Mouse (Mus musculus) G1E-ER4 (cell line): ENCODE measurements at regions not wholly inside any gene's neighbourhood (a gene's known extent, or its start where the extent isn't known, plus 50 kb on each side); places are given as distances from the start of the nearest gene placed in this dataset.

ENCODE experiments used
- GATA1 ChIP-seq: IDR thresholded peaks from one replicate; pipeline ENCODE4 v1.8.0; 2012; ENCODE audit warnings: low read length, inconsistent platforms

GRCm38 (mm10) chr8:10891906-10892305 is 116.4 kb downstream of the Irs2 start:
- TF ChIP-seq GATA1, result no peak

GRCm38 (mm10) chr8:10891440-10891839 is 116.8 kb downstream of the Irs2 start:
- no peak for TF ChIP-seq GATA1

DNA sequence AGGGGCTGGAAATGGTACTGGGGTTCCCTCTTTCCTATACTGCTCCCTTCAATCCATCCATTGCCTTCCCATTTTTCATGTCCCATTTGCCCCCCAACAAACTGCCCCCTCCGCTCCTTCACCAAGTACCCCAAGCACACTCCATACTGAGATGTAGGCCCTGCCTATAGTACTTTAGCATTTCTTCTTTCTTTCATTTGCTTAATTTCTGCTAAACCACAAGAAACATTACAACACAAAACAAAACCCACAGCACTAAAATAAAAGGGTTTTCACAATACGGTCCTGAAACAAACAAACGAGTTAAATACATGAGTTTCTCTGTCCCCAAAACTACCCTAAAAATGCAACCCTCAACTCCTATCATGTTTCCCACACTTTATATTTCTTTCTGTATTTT is 122.8 kb downstream of the Irs2 start:
- no peak for TF ChIP-seq GATA1

DNA sequence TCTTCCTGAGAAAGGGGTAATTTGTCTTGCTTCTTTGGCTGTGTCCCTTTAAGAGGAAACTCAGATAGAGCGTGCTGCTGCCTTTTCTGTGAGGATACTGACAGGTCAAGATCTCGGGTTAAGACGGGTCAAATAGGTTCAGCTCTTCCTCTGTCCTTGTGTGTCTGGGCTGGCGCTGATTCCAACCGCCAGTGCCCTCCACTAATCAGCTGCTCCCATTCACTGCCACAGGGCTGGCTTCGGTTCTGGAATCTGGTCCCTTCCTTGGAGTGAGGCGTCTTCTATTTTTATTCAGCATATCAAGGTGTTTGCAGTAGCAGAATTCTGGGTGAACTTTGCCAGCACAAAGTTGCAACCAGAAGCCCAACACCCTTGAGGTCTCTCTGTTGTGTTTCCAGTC is 124.8 kb downstream of the Irs2 start:
- TF ChIP-seq GATA1, result no peak

GRCm38 (mm10) chr8:10882381-10882780 is 125.9 kb downstream of the Irs2 start:
- no peak for TF ChIP-seq GATA1

- TF ChIP-seq GATA1, result no peak
These were observed 128.4 kb downstream of the Irs2 start for GRCm38 (mm10) chr8:10879883-10880282.

DNA sequence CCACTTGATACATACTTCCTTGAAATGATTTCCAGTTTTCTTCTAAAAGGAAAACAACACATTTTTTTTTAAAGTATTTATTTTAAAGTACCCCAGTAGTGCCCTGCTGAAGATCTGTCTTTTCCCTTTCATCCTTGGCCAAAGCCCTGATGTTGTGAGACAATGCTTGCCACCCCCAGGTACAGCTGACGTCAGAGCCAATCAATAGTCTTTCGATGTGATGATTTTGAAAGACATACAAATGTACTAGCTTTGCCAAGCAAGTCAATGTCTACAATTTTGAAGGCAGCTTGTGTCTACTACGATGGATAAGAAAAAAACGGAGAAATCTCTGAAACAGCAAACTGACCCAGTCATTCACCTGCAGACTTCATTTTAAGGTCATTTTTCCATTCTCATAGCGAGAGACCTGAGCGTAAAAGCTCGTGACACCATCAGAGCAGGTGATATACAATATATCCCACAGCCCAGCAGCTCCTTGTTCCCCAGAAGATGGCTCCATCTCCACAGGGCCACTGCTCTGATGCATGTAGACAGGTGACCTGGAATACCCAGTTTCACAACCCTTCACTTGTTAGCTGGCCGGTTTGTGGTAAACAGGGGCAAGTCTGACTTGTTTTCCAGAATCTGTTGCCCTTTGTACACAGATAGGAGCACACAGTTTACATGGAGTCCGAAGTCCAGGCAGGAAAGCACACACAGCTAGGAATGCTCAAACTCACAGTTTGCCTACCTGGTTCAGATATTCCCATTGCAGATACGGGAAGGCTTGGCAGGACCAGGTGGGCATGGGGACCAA is 129.0 kb downstream of the Irs2 start:
- no peak for TF ChIP-seq GATA1

DNA sequence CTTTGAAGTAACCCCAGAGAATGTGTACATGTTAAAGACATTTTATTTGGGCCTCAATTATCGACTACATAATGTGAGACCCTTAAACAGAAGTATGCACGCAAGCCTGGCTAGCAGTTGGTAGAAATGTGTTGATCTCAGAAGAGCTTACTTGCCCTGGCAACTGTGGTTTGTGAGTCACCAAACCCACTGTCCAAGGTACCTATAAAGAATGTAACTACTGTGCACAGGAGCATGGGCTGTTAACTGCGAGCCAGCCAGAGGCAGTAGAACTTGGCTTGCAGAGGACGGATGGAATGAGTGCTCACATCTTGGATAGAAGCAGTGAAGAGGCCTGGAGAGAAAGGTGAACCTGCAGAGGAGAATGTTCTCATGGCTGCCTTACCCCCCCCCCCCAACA is 129.9 kb downstream of the Irs2 start:
- no peak for TF ChIP-seq GATA1

- TF ChIP-seq GATA1, result no peak
These were observed 133.1 kb downstream of the Irs2 start for GRCm38 (mm10) chr8:10875170-10875569.

DNA sequence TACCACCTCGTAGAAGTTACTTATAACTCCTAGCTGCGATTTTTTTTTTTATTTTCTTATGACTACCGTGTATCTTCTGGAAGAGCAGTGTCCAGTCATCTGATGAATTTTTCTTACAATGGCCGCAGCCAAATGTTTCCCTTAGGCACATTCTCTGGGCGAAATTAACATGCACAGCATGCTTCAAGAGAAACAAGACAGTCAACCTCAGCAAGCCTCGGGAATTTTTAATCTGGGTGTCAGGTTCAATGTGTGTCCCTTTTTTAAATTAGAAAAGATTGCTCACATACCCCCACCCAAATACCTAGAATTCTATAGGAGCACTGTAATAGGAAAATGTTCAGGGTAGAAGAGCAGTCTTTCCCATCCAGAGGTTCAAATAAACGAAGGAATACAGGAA is 136.8 kb downstream of the Irs2 start:
- TF ChIP-seq GATA1, result no peak

- TF ChIP-seq GATA1, result no peak
These were observed 137.7 kb downstream of the Irs2 start for GRCm38 (mm10) chr8:10870423-10871055.

DNA sequence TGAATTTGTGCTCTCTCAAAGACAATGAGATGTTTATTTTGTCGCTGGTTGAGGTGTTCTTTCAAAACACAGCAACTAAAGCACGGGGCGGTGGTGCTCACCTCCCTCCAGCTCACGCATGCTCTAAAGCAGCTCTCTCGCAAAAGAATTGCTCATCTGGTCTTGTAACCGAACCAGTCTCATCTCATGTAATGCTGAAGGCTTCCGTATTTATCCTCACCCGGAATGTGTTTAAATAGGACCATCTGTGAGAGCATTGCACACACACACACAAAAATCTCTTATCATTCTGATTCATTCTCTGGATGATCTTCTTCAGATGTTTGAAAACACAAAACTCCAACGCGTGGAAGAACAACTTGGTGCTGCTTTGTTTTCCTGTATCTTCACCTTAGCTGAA is 138.4 kb downstream of the Irs2 start:
- no peak for TF ChIP-seq GATA1

DNA sequence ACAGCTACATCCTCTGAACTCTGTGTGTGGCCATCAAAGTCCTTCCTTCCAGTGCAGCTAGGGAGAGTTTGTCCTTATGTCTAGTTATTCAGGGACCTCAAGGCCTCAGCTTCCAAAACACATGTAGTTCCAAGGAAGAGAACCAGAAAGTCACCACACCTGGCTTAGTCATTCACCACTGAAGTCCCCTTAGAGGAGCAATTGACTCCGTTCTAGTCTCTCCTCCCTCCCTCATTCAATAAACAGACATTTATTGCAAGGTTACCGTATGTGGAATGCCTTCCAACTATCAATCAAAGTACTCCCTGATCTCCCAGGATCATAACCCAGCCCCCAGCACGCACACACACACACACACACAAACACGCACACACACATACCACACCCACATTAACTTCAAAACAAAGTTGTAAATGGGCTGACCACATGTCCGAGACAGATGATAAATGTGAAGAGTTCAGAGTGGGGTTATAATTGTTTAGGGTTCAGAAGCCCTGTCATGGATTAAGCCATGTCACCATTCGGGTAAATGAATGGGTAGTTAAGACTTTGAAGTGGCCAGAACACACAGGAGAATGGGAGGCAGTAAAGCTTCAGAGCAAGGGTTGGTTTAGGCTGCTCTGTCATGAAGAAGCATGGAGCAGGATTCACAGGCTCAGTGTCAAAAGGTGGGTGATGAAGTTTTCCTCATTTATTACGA is 141.4 kb downstream of the Irs2 start:
- TF ChIP-seq GATA1, result no peak

- no peak for TF ChIP-seq GATA1
These were observed 142.2 kb downstream of the Irs2 start for GRCm38 (mm10) chr8:10865941-10866513.

DNA sequence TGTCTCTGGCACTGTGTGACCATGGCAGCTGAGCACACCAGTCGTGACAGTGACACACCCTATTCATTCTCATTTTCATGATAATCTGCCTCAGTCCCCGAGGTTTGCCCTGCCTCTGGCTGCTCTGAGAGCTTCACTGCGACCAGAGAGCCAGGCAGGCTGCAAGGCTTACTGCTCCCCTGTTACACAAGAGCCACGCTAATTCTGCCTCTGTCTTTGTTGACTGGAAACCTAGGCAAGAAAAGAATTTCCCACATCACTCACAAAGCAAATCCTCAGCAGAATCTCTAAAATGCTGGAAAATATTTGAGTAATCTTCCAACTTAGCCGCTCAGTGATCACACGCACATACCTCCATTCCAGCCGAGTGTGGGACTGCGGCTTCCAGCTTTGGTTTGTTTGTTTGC is 142.8 kb downstream of the Irs2 start:
- TF ChIP-seq GATA1, result no peak

DNA sequence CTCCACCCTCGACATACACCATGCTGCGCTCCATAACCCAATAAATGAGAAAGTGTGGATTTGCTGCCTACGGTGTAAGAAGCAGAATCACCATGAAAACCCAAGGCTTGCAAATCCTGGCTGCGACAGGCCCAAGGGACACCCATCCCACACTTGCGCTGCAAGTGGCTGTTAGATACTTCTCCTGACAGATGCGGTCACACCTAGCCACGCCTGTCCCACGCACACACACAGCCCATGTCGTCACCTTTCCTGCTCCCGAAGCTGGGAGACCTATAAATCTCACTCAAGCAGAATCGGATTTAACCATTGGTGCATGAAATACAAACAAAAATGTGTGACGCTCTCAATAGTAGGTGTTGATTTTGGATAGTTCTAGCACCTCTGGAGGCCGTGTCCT is 145.8 kb downstream of the Irs2 start:
- TF ChIP-seq GATA1, result no peak

GRCm38 (mm10) chr8:10860810-10861209 is 147.4 kb downstream of the Irs2 start:
- no peak for TF ChIP-seq GATA1
